Mouse (Mus musculus) left cerebral cortex, postnatal 4 days (tissue): ENCODE measurements at regions not wholly inside any gene's neighbourhood (a gene's known extent, or its start where the extent isn't known, plus 50 kb on each side); places are given as distances from the start of the nearest gene placed in this dataset.

Experiments
- DNase-seq: peaks from one replicate; pipeline ENCODE4 v3.0.0-alpha.2; 2022
- intact Hi-C: fragments of 180-260 bp; cut with DNase I; formaldehyde crosslinking; loops from one replicate; pipeline ENCODE4 v1.15.1; 2025

GRCm38 (mm10) chr2:148255662-148256061 is 139.5 kb upstream of the Sstr4 start:
- DNase-seq = no peak
- intact Hi-C loops = no loop called here

- intact Hi-C loops = no loop called here
- DNase-seq = no peak
Measured at GRCm38 (mm10) chr2:148264111-148264730, 130.9 kb upstream of the Sstr4 start.

GRCm38 (mm10) chr2:148279200-148279599 is 115.9 kb upstream of the Sstr4 start:
- DNase-seq = no peak
- intact Hi-C loops = no loop called here

- DNase-seq = no peak
- intact Hi-C loops = no loop called here
Measured at GRCm38 (mm10) chr2:148290326-148290725, 104.8 kb upstream of the Sstr4 start.

GRCm38 (mm10) chr2:148292442-148292841 is 102.7 kb upstream of the Sstr4 start:
- no peak for DNase-seq
- intact Hi-C loops = no loop called here

- no peak for DNase-seq
- intact Hi-C loops = no loop called here
Measured at GRCm38 (mm10) chr2:148292895-148293294, 102.2 kb upstream of the Sstr4 start.

- intact Hi-C loops = no loop called here
- DNase-seq = no peak
Measured at GRCm38 (mm10) chr2:148300879-148301278, 94.3 kb upstream of the Sstr4 start.

- intact Hi-C loops = loop anchor here (10.0 kb wide), 1 partner anchor 117 kb away; no protein-coding TSS in a partner anchor
- no peak for DNase-seq
Measured at GRCm38 (mm10) chr2:148312255-148312654, 82.9 kb upstream of the Sstr4 start.

GRCm38 (mm10) chr2:148320896-148321295 is 74.2 kb upstream of the Sstr4 start:
- intact Hi-C loops = no loop called here
- DNase-seq = no peak

- no peak for DNase-seq
- intact Hi-C loops = no loop called here
Measured at GRCm38 (mm10) chr2:148325362-148325761, 69.8 kb upstream of the Sstr4 start.

- no peak for DNase-seq
- intact Hi-C loops = no loop called here
Measured at GRCm38 (mm10) chr2:148325854-148326387, 69.2 kb upstream of the Sstr4 start.

GRCm38 (mm10) chr2:148326414-148326813 is 68.7 kb upstream of the Sstr4 start:
- intact Hi-C loops = no loop called here
- no peak for DNase-seq

- intact Hi-C loops = no loop called here
- no peak for DNase-seq
Measured at GRCm38 (mm10) chr2:148327552-148327951, 67.6 kb upstream of the Sstr4 start.

- no peak for DNase-seq
- intact Hi-C loops = no loop called here
Measured at GRCm38 (mm10) chr2:148330368-148330767, 64.8 kb upstream of the Sstr4 start.

- no peak for DNase-seq
- intact Hi-C loops = no loop called here
Measured at GRCm38 (mm10) chr2:148334555-148334954, 60.6 kb upstream of the Sstr4 start.

- intact Hi-C loops = no loop called here
- no peak for DNase-seq
Measured at GRCm38 (mm10) chr2:148336626-148337025, 58.5 kb upstream of the Sstr4 start.

- peak; percentile 1 for DNase-seq
- intact Hi-C loops = no loop called here
Measured at GRCm38 (mm10) chr2:148338308-148338768, 56.8 kb upstream of the Sstr4 start.

GRCm38 (mm10) chr2:148338894-148339293 is 56.2 kb upstream of the Sstr4 start:
- intact Hi-C loops = no loop called here
- DNase-seq = no peak

- intact Hi-C loops = no loop called here
- DNase-seq = no peak
Measured at GRCm38 (mm10) chr2:148344193-148344592, 51.0 kb upstream of the Sstr4 start.
